Mouse (Mus musculus): ENCODE measurements around the gene Med22.

Gene Med22

DNA sequence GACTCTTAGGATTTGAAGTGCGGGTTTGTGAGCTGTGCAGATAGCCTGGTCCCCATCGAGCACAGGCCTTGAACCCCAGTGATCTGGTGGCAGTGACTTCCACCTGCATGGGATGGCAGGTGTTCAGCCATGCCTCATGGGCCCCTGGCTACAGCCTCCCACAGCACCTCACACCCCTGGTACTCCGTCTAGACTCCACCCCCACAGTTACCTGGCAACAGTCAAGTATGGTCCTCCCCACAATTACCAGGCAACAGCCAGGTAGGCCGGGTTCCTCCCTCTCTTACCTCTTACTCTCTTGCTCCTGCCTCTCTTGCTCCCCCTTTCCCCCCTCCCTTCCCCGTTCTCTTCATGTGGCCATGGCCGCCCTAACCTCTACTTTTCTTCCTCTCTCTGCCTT lies 39.8 kb downstream of the Med22 start:
- no peak for DNase-seq (ENCODE audit: low spot score)

DNA sequence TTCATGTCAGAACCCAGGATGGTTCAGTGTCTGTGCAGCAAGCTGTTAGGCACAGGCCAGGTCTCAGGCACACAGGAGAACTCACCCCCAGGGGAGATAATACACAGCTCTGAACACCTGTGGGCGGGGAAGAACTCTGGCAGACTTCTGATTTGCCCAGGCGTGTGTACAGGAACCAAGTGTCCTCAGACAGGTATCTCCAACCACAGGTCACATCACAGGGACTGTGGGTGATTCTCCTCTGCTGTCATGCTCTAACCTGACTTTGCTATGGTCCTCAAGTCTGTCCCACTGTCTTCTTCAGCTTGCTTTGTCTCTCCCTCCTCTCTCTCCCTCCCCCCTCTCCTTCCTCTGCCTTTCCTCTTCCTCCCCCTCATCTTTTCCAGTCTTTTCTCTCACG lies 45.6 kb downstream of the Med22 start, which contains the start of gene Abo:
TSS of gene Abo (minus strand) at position 101 of the 400 bp plus-strand sequence.
- no peak for DNase-seq (ENCODE audit: low spot score)

GRCm38 (mm10) chr2:26862856-26863255 lies 47.6 kb downstream of the Med22 start:
- no peak for DNase-seq (ENCODE audit: low spot score)

All from layer of hippocampus, adult 11-12 months (tissue).